Mouse (Mus musculus) heart, embryonic 12.5 days (tissue): ENCODE data around the gene Metrnl. TPM values are rescaled to one million over a fixed set of nuclear protein-coding genes. Genes with fewer than 3 reads are reported as not detected.
A peak's percentile ranks its signal among the peaks of the same experiment; 100 is the strongest.
"Not testable (repeated sequence)": the region's sequence is repeated elsewhere in the genome, so short reads cannot be mapped to it uniquely, and the experiment has no call there.

Experiments
- ATAC-seq: fragments of 200-750 bp; cut with Nextera tagmentation; 2 replicates; pipeline ENCODE4 v1.8.0; 2017; ENCODE audit warnings: moderate TSS enrichment, moderate library complexity; ENCODE audit not compliant: insufficient number of reproducible peaks, low FRiP score
- H3K27ac ChIP-seq: fragments of 300-500 bp; sonication (generic); 2 replicates; pipeline ENCODE4 v1.5.1; 2016; ENCODE audit warnings: mild to moderate bottlenecking, moderate library complexity; ENCODE audit not compliant: poor library complexity, severe bottlenecking
- H3K27me3 ChIP-seq: fragments of 300-500 bp; sonication (generic); replicated peaks from 2 replicates; pipeline ENCODE4 v1.6.1; 2016; ENCODE audit warnings: mild to moderate bottlenecking, moderate library complexity
- H3K36me3 ChIP-seq: fragments of 300-500 bp; sonication (generic); 2 replicates; pipeline ENCODE4 v1.6.1; 2016; ENCODE audit warnings: mild to moderate bottlenecking, moderate library complexity
- H3K4me1 ChIP-seq: fragments of 300-500 bp; sonication (generic); replicated peaks from 2 replicates; pipeline ENCODE4 v1.6.1; 2016; ENCODE audit warnings: mild to moderate bottlenecking
- H3K4me2 ChIP-seq: fragments of 300-500 bp; sonication (generic); 2 replicates; pipeline ENCODE4 v1.6.1; 2016; ENCODE audit warnings: mild to moderate bottlenecking, moderate library complexity
- H3K4me3 ChIP-seq: fragments of 300-500 bp; sonication (generic); 2 replicates; pipeline ENCODE4 v1.5.1; 2016; ENCODE audit warnings: mild to moderate bottlenecking
- H3K9ac ChIP-seq: fragments of 300-500 bp; sonication (generic); 2 replicates; pipeline ENCODE4 v1.6.1; 2016; ENCODE audit warnings: mild to moderate bottlenecking, moderate library complexity
- H3K9me3 ChIP-seq: fragments of 300-500 bp; sonication (generic); replicated peaks from 2 replicates; pipeline ENCODE4 v1.6.1; 2016; ENCODE audit warnings: mild to moderate bottlenecking, moderate library complexity
- WGBS: fragments of 180-500 bp; shearing (Covaris S2); methylation state at CpG from one replicate; pipeline ENCODE4 v1.1.7; 2016; 5-methylcytosine and 5-hydroxymethylcytosine counted together
- polyA plus RNA-seq: library from polyadenylated mRNA; unstranded; fragments of >200 nt; fragmentation: Nextera tagmentation; extraction: Ambion mirVana; gene quantifications from 2 replicates; pipeline ENCODE4 v1.2.1, GENCODE M21; 2016

Gene Metrnl
- 8.4 and 8.9 TPM in 2 replicates for polyA plus RNA-seq

DNA sequence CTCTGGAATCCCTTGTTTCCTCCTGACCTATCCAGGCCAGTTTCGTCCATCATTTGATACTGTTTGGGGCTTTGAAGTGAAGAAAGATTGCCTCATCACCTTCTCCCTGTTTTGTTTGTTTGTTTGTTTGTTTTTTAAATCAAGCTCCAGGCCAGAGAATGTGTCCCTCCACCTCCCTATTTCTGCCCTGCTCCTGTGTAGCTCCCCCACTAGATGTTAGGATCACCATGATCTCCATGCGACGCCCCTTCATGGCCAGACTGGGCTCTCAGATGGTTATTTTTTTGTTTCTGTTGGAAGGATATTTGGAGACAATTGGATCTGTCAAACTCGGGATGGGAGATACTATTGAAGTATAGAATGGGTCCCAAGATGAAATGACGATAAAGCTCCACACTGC lies at the start of gene Metrnl:
Gene Metrnl, plus strand, starts transcription at position 301 of the 400 bp plus-strand sequence.
- Histone ChIP-seq H3K27ac (peak within 1 kb of the TSS; percentile 18; the same call in 1 of the 2 replicates), H3K4me1 (peaks cover 5% of the 10 kb centered on the region; the same call in 1 of the 2 replicates), H3K27me3 (peaks cover 22% of the 10 kb centered on the region), H3K4me2 (peak within 1 kb of the TSS; percentile 86), H3K36me3 (no peaks in the 10 kb centered on the region), H3K9me3 (no peaks in the 10 kb centered on the region), H3K4me3 (peak within 1 kb of the TSS; percentile 60), H3K9ac (peak within 1 kb of the TSS; percentile 63)
- ATAC-seq: no peak
- 82% methylated on average over 5 of the region's 5 CpGs for WGBS

DNA sequence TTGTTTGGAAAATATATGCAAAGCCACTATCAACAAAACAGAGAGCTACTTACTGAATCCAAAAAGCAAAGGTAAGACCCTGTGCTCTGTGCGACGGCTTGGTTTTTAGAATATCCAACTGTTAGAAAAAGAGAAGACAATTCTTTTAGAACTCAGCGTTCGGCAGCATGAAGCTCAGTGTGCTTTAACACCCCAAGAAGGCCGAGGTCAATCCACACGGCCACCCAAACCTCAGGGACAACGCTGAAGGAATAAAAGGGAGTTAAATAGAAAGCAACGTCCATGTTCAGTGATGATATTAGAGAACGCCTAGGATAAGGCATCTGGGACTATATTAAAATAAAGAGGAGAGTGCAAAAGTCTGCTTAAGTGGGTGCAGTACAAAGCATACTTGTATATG lies 49.8 kb upstream of the Metrnl start:
- Histone ChIP-seq H3K9me3 (no peaks in the 10 kb centered on the region), H3K9ac (no peak overlapping the region), H3K4me3 (no peak overlapping the region), H3K27me3 (no peaks in the 10 kb centered on the region), H3K36me3 (peaks cover 10% of the 10 kb centered on the region; the same call in 1 of the 2 replicates), H3K27ac (no peak overlapping the region), H3K4me2 (no peak overlapping the region), H3K4me1 (peaks cover 21% of the 10 kb centered on the region)
- no peak for ATAC-seq
- 88% methylated on average over 9 of the region's 9 CpGs for WGBS

DNA sequence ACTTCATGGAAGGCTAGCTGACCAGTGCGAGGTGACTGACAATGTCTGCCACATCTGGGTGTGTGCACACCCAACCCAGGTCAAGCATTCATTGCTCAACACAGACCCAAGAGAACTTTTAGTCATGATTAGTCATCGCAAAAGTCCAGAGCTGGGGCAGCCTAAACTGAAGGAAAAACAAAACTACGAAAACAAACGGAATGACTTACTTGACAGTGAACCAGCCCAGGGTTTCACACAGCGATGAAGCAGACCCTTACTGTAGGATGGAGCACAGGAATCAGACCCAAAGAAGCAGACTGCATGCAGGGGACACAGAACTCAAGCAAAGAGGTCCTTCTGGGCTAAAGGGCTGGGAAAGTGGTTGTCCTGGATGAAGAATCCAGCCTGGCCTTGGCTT lies 49.4 kb upstream of the Metrnl start:
- Histone ChIP-seq H3K4me1 (peaks cover 21% of the 10 kb centered on the region), H3K9ac (no peak overlapping the region), H3K4me2 (no peak overlapping the region), H3K36me3 (peaks cover 10% of the 10 kb centered on the region; the same call in 1 of the 2 replicates), H3K27me3 (no peaks in the 10 kb centered on the region), H3K4me3 (no peak overlapping the region), H3K9me3 (no peaks in the 10 kb centered on the region), H3K27ac (no peak overlapping the region)
- no peak for ATAC-seq
- 89% methylated on average over 5 of the region's 5 CpGs for WGBS

DNA sequence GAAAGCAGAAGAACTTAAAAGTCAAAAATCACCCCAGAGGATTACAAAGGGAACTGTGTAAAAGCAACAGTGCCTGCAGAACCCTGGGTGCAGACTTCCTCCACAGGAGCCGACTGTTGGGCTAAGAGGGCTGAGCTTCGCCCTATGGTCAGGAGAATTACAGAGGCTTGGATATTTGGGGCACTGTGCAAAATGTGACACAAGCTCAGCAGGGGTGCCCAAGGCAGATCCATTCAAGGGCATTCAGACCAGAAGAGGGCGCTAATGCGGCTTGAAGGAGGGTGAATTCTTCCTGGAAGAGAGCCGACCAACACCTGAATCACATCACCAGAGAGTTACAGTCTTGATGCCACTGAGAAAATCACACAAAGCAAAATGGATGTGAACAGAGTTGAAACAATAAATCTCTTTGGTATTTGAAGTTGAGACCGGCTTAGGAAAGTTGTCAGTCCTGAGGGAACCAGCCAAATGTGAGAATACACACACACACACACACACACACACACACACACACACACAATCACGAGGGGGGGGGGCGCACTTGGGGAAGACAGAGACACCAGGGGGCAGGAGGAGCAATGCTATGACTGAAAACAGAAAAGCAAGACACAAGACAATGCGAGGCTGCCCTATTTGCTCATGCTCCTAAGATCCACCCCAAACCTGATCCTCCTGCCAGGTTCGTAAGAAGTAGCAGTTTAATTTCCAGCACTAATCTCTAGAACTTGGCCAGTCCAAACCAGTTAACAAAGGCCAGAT lies 48.6 kb upstream of the Metrnl start:
- 54% methylated on average over 10 of the region's 10 CpGs for WGBS

DNA sequence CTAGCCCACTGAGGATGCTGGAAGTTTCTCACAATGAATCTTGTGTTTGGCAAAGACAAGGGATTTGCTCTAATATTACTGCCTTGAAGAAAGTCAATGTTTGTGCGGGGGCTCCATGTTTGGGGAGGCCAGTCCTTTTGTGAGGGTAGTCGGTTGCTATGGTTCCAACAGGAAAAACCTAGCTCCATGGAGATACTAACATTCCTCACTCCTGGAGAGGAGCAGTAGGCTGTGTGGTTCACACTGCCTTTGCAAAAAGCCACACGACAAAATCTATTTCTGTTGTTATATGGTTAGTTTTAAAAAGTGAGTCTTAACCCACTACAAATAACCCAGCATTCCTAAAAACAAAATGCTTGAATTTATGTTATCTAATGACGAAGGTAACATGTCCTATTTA lies 47.7 kb upstream of the Metrnl start:
- Histone ChIP-seq H3K4me3 (no peak overlapping the region), H3K9me3 (no peaks in the 10 kb centered on the region), H3K9ac (no peak overlapping the region), H3K27me3 (no peaks in the 10 kb centered on the region), H3K27ac (no peak overlapping the region), H3K4me2 (no peak overlapping the region), H3K4me1 (peaks cover 10% of the 10 kb centered on the region; the same call in 1 of the 2 replicates), H3K36me3 (peaks cover 10% of the 10 kb centered on the region; the same call in 1 of the 2 replicates)
- ATAC-seq: no peak
- WGBS: 87% methylated on average over 4 of the region's 4 CpGs

More for the DNA sequence above, 48.6 kb upstream of the Metrnl start:
- H3K4me2 ChIP-seq: no peak overlapping the region
- no peaks in the 10 kb centered on the region for H3K27me3 ChIP-seq
- H3K4me3 ChIP-seq: no peak overlapping the region
- H3K9me3 ChIP-seq: no peaks in the 10 kb centered on the region
- H3K27ac ChIP-seq: no peak overlapping the region
- ATAC-seq: no peak
- peaks cover 14% of the 10 kb centered on the region for H3K4me1 ChIP-seq
- no peak overlapping the region for H3K9ac ChIP-seq
- H3K36me3 ChIP-seq: peaks cover 10% of the 10 kb centered on the region; the same call in 1 of the 2 replicates

DNA sequence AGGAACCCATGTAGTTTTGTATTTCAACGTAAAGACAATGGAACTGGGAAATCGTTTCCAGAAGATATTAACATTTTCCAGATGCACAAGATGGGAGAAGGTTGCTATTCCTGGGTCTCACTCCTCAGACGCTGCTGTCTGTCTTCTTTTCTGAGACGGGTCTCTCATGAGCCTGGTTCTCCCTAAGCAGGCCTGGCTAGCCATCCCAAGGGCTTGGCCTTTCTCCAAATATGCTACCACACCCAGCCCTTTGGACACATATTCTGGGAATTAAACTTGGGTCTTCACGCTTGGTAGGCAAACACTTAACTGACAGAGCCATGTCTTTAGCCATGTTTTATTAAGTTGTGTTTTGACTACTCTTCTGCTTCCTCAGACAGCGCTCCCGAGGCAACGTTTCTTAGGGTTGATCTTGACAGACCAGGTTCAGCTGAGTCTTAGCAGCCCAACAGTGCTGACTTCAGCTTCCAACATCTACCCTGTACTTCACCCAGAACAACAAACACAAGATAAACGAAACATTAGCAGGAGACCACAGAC lies 46.9 kb upstream of the Metrnl start:
- Histone ChIP-seq H3K9me3 (no peaks in the 10 kb centered on the region), H3K9ac (no peak overlapping the region), H3K4me3 (no peak overlapping the region), H3K27me3 (no peaks in the 10 kb centered on the region), H3K36me3 (peaks cover 11% of the 10 kb centered on the region; the same call in 1 of the 2 replicates), H3K27ac (no peak overlapping the region), H3K4me2 (no peak overlapping the region), H3K4me1 (peaks cover 10% of the 10 kb centered on the region; the same call in 1 of the 2 replicates)
- 64% methylated on average over 9 of the region's 9 CpGs for WGBS
- ATAC-seq: no peak

DNA sequence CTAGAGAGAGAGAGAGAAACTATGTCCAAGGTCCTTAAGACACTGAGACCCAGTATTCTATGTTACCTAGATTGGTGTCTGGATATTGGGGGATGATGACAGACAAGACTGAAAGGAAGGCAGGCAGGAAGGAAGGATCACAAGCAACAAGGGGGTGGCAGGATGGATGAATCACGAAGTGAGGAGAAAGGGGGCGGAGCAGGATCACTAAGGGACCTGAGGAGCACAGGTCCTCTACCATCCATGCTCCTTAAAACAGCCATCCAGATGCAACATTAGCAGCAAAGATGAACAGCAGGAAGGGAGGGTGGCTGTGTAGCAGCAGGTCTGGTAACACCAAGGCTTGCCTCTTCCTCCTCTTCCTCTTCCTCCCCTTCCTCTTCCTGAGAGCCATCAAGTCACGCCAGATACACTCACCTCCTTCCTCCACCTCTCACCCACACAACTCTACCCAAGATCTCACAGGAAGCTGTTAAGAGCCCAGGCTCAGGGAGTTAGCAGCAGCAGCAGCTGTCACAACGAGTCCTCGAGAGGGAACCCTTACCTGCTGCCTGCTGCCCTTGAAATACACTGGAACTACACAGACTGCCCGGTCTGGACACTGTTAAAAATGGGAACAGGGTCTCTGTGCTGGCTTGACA lies 46.1 kb upstream of the Metrnl start:
- Histone ChIP-seq H3K4me2 (no peak overlapping the region), H3K4me3 (no peak overlapping the region), H3K9me3 (no peaks in the 10 kb centered on the region), H3K27me3 (no peaks in the 10 kb centered on the region), H3K9ac (no peak overlapping the region), H3K4me1 (peaks cover 10% of the 10 kb centered on the region; the same call in 1 of the 2 replicates), H3K36me3 (peaks cover 17% of the 10 kb centered on the region), H3K27ac (no peak overlapping the region)
- ATAC-seq: no peak
- 55% methylated on average over 6 of the region's 6 CpGs for WGBS

DNA sequence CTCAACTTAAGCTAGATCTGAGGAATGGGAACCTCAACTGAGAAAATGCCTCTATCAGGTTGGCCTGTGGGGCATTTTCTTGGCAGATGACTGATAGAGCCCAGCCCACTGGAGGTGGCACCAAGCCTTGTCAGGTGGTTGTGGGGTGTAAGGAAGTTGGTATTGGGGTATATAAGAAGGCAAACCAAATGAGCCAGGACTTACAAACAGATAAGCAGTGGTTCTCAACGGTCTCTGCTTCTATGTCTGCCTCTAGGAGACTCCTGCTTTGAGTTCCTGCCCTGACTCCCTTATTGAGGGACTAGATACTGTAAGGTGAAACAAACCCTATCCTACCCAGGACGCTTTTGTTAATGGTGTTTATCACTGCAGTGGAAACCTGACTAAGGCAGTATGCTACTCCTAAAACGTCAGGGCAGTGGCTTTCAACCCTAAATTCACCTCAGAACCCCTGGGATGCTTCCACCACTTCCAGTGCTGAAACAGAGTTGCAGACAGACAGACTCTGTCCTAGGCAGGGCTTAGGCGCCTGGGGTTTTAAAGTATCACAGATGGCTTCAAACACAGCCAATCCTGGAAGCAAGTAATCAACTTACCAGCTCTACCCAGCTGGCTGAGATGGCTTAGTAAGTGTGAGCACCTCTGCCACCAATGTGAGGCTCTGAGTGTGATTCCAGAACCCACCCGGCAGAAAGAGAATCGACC lies 45.4 kb upstream of the Metrnl start:
- no peak for ATAC-seq

DNA sequence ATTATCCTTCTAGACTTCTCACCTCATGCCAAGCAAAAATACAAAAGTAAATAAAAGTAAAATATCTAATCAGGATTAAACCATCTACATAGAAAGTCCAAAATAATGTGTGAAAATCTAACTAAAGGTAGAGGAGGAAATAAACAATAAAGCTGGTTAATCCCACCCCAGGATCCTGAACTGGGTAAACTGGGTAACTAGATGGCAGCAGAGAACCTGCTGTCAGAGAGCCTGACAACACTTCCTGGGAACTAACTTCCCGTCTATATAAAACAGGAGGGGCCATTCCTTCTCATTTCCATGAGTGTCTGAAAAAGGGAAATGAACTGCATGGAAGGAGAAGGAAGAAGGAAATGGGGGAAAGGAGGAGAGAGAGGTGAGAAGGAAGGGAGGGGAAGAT lies 43.2 kb upstream of the Metrnl start:
- ATAC-seq: no peak
- Histone ChIP-seq H3K27ac (no peak overlapping the region), H3K9me3 (no peaks in the 10 kb centered on the region), H3K4me2 (no peak overlapping the region), H3K27me3 (no peaks in the 10 kb centered on the region), H3K36me3 (peaks cover 19% of the 10 kb centered on the region), H3K4me3 (no peak overlapping the region), H3K4me1 (peaks cover 10% of the 10 kb centered on the region; the same call in 1 of the 2 replicates), H3K9ac (no peak overlapping the region)
- 34% methylated on average over 1 of the region's 1 CpGs for WGBS

More for the DNA sequence above, 45.4 kb upstream of the Metrnl start:
- Histone ChIP-seq H3K27ac (no peak overlapping the region), H3K4me2 (no peak overlapping the region), H3K9me3 (no peaks in the 10 kb centered on the region), H3K36me3 (peaks cover 16% of the 10 kb centered on the region), H3K27me3 (no peaks in the 10 kb centered on the region), H3K9ac (no peak overlapping the region), H3K4me3 (no peak overlapping the region), H3K4me1 (peaks cover 10% of the 10 kb centered on the region; the same call in 1 of the 2 replicates)
- WGBS: 70% methylated on average over 6 of the region's 6 CpGs

DNA sequence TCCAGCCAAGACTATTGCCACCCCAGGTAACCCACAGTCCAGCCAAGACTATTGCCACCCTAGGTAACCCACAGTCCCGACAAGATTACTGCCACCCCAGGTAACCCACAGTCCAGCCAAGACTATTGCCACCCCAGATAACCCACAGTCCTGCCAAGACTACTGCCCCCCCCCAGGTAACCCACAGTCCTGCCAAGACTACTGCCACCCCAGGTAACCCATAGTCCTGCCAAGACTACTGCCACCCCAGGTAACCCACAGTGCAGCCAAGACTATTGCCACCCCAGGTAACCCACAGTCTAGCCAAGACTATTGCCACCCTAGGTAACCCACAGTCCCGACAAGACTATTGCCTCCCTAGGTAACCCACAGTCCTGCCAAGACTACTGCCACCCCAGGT lies 40.7 kb upstream of the Metrnl start:
- not testable (repeated sequence) for H3K27me3 ChIP-seq, H3K4me3 ChIP-seq, H3K9ac ChIP-seq, ATAC-seq, H3K27ac ChIP-seq, H3K4me2 ChIP-seq, H3K4me1 ChIP-seq, H3K9me3 ChIP-seq
- peaks cover 34% of the 10 kb centered on the region for H3K36me3 ChIP-seq
- WGBS: 98% methylated on average over 2 of the region's 2 CpGs

DNA sequence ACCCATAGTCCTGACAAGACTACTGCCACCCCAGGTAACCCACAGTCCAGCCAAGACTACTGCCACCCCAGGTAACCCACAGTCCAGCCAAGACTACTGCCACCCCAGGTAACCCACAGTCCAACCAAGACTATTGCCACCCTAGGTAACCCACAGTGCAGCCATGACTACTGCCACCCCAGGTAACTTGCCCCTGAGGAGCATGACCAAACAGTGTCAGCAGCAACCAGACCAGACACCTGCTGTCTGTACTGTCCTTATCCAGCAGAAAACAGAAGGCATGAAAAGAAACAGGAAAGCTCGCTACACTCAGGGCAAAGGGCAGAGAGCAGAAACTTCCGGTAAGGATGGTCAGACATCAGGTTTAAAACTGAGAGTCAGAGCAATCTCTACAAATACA lies 40.2 kb upstream of the Metrnl start:
- WGBS: 71% methylated on average over 2 of the region's 2 CpGs
- Histone ChIP-seq H3K9me3 (no peaks in the 10 kb centered on the region), H3K27ac (no peak overlapping the region), H3K4me3 (no peak overlapping the region), H3K4me1 (no peaks in the 10 kb centered on the region), H3K36me3 (peaks cover 34% of the 10 kb centered on the region), H3K4me2 (no peak overlapping the region), H3K9ac (no peak overlapping the region), H3K27me3 (no peaks in the 10 kb centered on the region)
- ATAC-seq: no peak
